In genomic region chr1:127475756-127476155, GRCm38 (mm10) we compare ENCODE assay signal across 18 mouse cellular contexts.
"Had no signal": no experiment of that assay in that cellular context is flagged by ENCODE, and none has a peak within 500 bp of the region (broad histone marks: within the 10 kb centered on the region; RNA-seq: fewer than 3 reads in every experiment).

No protein-coding gene starts in this region.

- H3K27ac ChIP-seq: kidney, embryonic 15.5 days; limb, embryonic 10.5 days; limb, embryonic 13.5 days; liver, embryonic 12.5 days; liver, embryonic 15.5 days; lung, embryonic 15.5 days; midbrain, embryonic 10.5 days; midbrain, embryonic 13.5 days had no signal

- H3K36me3 ChIP-seq: liver, embryonic 12.5 days; liver, embryonic 15.5 days; lung, embryonic 15.5 days had no signal

- H3K4me1 ChIP-seq: limb, embryonic 10.5 days; limb, embryonic 13.5 days; liver, embryonic 12.5 days; liver, embryonic 15.5 days; lung, embryonic 15.5 days; midbrain, embryonic 13.5 days had no signal

- DNase-seq: kidney, adult 8-10 months; kidney, postnatal 10 days; kidney, postnatal 36 days; liver; lung, adult 18-20 months; lung, postnatal 10 days; lung, postnatal 36 days; thymus, adult 18-20 months; thymus, postnatal 36 days had no signal

- H3K27me3 ChIP-seq: kidney, embryonic 15.5 days; limb, embryonic 13.5 days; liver, embryonic 12.5 days; liver, embryonic 15.5 days; lung, embryonic 15.5 days; megakaryocyte, embryonic 14.5 days; midbrain, embryonic 13.5 days had no signal

- H3K9ac ChIP-seq: kidney, embryonic 15.5 days; limb, embryonic 13.5 days; liver, embryonic 12.5 days; liver, embryonic 15.5 days; lung, embryonic 15.5 days; midbrain, embryonic 13.5 days had no signal

- H3K4me3 ChIP-seq: kidney, embryonic 15.5 days; limb, embryonic 10.5 days; limb, embryonic 13.5 days; liver, embryonic 12.5 days; liver, embryonic 15.5 days; lung, embryonic 15.5 days; megakaryocyte, embryonic 14.5 days; midbrain, embryonic 10.5 days; midbrain, embryonic 13.5 days had no signal

- H3K4me2 ChIP-seq: kidney, embryonic 15.5 days; limb, embryonic 13.5 days; liver, embryonic 12.5 days; liver, embryonic 15.5 days; lung, embryonic 15.5 days; midbrain, embryonic 13.5 days had no signal

- H3K9me3 ChIP-seq: kidney, embryonic 15.5 days; limb, embryonic 10.5 days; limb, embryonic 13.5 days; liver, embryonic 12.5 days; liver, embryonic 15.5 days; lung, embryonic 15.5 days; megakaryocyte, embryonic 14.5 days; midbrain, embryonic 10.5 days; midbrain, embryonic 13.5 days had no signal
